Mouse (Mus musculus): ENCODE data around the gene Lypla2.

Lypla2 gene

GRCm38 (mm10) chr4:135920304-135921241 lies 51.9 kb downstream of the Lypla2 start, which contains the start of gene Fuca1:
Gene Fuca1, plus strand, starts transcription at chr4:135920735.
- peak; percentile 94 for DNase-seq (ENCODE audit: low spot score)

- no peak for DNase-seq (ENCODE audit: low spot score)
These were observed 53.2 kb downstream of the Lypla2 start for GRCm38 (mm10) chr4:135919280-135919639.

GRCm38 (mm10) chr4:135918635-135919279 lies 53.7 kb downstream of the Lypla2 start:
- DNase-seq (ENCODE audit: low spot score): no peak
